Mouse (Mus musculus) adipocyte (in vitro differentiated cells): ENCODE data around the gene Abhd13.

Source experiments
- DNase-seq: peaks from one replicate; pipeline ENCODE4 v3.0.0-alpha.2; 2016; ENCODE audit warnings: low spot score

Abhd13 gene

GRCm38 (mm10) chr8:10016252-10016651 lies 38.7 kb downstream of the Abhd13 start:
- no peak for DNase-seq

DNA sequence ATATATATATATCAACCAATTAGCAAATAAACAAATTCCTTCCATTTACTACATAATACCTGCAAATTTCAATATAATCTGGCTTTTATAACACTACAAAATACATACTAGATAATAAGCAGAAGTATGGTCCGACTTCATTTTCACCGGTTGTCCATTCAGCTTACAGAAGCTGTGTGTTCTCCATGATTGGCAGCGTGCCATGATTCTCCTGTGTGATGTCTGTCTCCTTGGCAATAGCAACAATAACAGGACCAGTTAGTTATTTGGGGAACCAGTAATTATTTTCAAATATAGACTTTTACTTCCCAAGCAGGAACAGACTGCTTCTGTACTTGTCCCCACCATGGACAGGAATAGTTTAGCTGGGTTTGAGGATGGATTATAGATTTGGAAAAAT lies 39.7 kb downstream of the Abhd13 start:
- no peak for DNase-seq

DNA sequence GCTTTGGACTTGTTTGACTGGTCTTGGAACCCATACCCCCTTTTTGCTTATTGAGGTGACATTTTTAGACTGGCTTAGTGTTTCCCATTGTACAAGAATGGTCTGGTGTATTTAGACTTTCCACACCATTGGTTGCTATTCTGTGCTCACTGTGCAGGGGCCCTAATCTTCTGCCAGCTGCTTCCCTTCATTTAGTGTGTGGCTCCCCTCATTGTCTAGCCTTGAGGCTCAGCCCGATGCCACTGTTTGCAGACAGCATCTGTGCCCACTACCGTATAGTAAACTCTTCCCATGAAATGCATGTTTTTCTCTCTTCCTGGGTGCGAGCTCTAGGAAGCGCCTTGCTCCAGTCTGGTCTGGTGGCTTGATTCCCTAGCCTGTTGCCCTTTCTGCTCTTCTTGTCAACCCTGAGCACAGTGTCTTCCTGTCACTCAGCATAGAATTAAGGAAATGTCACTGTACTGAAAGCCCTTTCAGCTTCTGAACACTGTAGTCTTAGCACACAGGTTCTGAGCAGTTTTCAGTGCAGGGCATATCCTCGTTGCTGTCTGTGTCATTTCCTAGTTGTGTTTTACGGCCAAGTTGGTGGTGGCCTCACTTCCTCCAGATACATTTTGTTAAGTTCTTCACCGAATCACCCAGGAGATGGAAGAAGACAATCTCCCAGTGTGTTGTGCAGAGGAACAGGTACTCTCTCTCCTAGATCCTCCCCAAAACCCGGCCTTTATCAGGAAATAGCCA lies 53.0 kb downstream of the Abhd13 start:
- DNase-seq, result no peak

DNA sequence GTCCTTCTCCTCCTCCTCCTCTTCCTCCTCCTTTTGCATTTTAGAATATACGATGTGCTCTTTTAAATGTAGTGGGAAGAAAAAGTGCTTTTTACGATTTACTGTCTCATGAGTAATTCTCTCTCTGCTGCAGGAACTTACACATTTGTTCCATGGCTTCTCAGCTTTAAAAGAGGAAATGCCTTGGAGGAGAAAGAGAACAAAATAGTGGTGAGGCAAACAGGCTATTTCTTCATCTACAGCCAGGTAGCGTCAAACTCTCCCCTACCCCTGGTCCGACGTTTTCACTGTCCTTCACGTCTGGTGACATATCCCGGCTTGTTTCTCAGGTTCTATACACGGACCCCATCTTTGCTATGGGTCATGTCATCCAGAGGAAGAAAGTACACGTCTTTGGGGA lies 53.7 kb downstream of the Abhd13 start:
- no peak for DNase-seq

DNA sequence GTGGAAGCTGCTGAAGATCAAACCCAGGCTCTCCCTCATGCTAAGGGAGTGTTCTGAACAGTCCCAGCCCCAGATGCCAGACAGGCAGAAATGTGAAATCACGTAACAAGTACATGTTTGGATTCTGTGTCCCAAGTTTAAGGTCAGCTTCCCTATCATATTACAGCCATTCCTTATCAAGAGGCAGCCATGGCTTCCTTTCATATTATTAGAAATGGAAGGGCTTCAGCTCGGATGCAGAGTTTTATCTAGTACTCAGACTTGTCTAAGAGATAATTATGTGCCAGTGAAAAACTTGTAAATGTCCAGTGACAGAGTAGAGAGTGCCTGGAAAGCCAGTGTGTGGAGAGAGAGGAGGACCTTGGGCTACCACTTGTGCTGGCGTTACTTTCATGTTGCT lies 63.4 kb downstream of the Abhd13 start:
- DNase-seq, result no peak
